Mouse (Mus musculus): ENCODE measurements around the gene Il12a. TPM values are rescaled to one million over a fixed set of nuclear protein-coding genes. Genes with fewer than 3 reads are reported as not detected.

The Il12a gene
- polyA plus RNA-seq, 1 experiment from 2014 or later, result 0.77 TPM

- ATAC-seq (ENCODE audit: insufficient number of reproducible peaks, low FRiP score, low TSS enrichment, low read depth), result no peak
These were observed 24.1 kb upstream of the Il12a start for GRCm38 (mm10) chr3:68666377-68666776.

GRCm38 (mm10) chr3:68667852-68668251, 22.6 kb upstream of the Il12a start:
- ATAC-seq (ENCODE audit: insufficient number of reproducible peaks, low FRiP score, low TSS enrichment, low read depth), result no peak
- H3K4me2 ChIP-seq (replicated peaks), result no peak overlapping the region
- WGBS, result 92% methylated on average over 1 of the region's 1 CpGs

More at GRCm38 (mm10) chr3:68666377-68666776, 24.1 kb upstream of the Il12a start:
- H3K9ac ChIP-seq, result no peak overlapping the region
- no peak overlapping the region for H3K4me3 ChIP-seq (replicated peaks)
- no peak overlapping the region for H3K27ac ChIP-seq (replicated peaks)
- no peaks in the 10 kb centered on the region for H3K27me3 ChIP-seq
- no peaks in the 10 kb centered on the region for H3K36me3 ChIP-seq
- no peaks in the 10 kb centered on the region for H3K4me1 ChIP-seq
- no peak overlapping the region for H3K4me2 ChIP-seq (replicated peaks)
- 88% methylated on average over 7 of the region's 7 CpGs for WGBS
- H3K9me3 ChIP-seq (replicated peaks), result no peaks in the 10 kb centered on the region

GRCm38 (mm10) chr3:68669418-68669974, 20.9 kb upstream of the Il12a start:
- Histone ChIP-seq H3K4me2 (replicated peaks) (no peak overlapping the region), H3K9ac (no peak overlapping the region), H3K4me1 (no peaks in the 10 kb centered on the region), H3K9me3 (replicated peaks) (no peaks in the 10 kb centered on the region), H3K27ac (replicated peaks) (no peak overlapping the region), H3K36me3 (no peaks in the 10 kb centered on the region), H3K4me3 (replicated peaks) (no peak overlapping the region), H3K27me3 (no peaks in the 10 kb centered on the region)
- no peak for ATAC-seq (ENCODE audit: insufficient number of reproducible peaks, low FRiP score, low TSS enrichment, low read depth)
- 73% methylated on average over 5 of the region's 5 CpGs for WGBS

More at GRCm38 (mm10) chr3:68667852-68668251, 22.6 kb upstream of the Il12a start:
- Histone ChIP-seq H3K4me3 (replicated peaks) (no peak overlapping the region), H3K27me3 (no peaks in the 10 kb centered on the region), H3K4me1 (no peaks in the 10 kb centered on the region), H3K36me3 (no peaks in the 10 kb centered on the region), H3K27ac (replicated peaks) (no peak overlapping the region), H3K9ac (no peak overlapping the region), H3K9me3 (replicated peaks) (no peaks in the 10 kb centered on the region)

- H3K36me3 ChIP-seq, result no peaks in the 10 kb centered on the region
- H3K27me3 ChIP-seq, result no peaks in the 10 kb centered on the region
- H3K4me2 ChIP-seq (replicated peaks), result no peak overlapping the region
- H3K4me1 ChIP-seq, result 0 out of 2 replicates have a peak, but pooled peaks cover 8% of the 10 kb centered on the region
- 63% methylated on average over 2 of the region's 2 CpGs for whole genome bisulfite sequencing
- H3K4me3 ChIP-seq (replicated peaks), result no peak overlapping the region
- H3K9ac ChIP-seq, result no peak overlapping the region
- no peak for ATAC-seq (ENCODE audit: insufficient number of reproducible peaks, low FRiP score, low TSS enrichment, low read depth)
- H3K27ac ChIP-seq (replicated peaks), result no peak overlapping the region
- no peaks in the 10 kb centered on the region for H3K9me3 ChIP-seq (replicated peaks)
These were observed 15.7 kb upstream of the Il12a start for GRCm38 (mm10) chr3:68674721-68675120.

- Histone ChIP-seq H3K27ac (replicated peaks) (no peak overlapping the region), H3K4me1 (0 out of 2 replicates have a peak, but pooled peaks cover 8% of the 10 kb centered on the region), H3K27me3 (no peaks in the 10 kb centered on the region), H3K4me3 (replicated peaks) (no peak overlapping the region), H3K9ac (no peak overlapping the region), H3K36me3 (no peaks in the 10 kb centered on the region), H3K4me2 (replicated peaks) (no peak overlapping the region), H3K9me3 (replicated peaks) (no peaks in the 10 kb centered on the region)
- no peak for ATAC-seq (ENCODE audit: insufficient number of reproducible peaks, low FRiP score, low TSS enrichment, low read depth)
- 80% methylated on average over 12 of the region's 12 CpGs for WGBS
These were observed 15.1 kb upstream of the Il12a start for GRCm38 (mm10) chr3:68675216-68675835.

GRCm38 (mm10) chr3:68675980-68676678, 14.3 kb upstream of the Il12a start:
- 0 out of 2 replicates have a peak, but pooled peaks cover 8% of the 10 kb centered on the region for H3K4me1 ChIP-seq
- H3K9me3 ChIP-seq (replicated peaks), result no peaks in the 10 kb centered on the region
- peak overlapping the region; percentile 46; the same call in 1 of the 2 replicates for H3K4me2 ChIP-seq (replicated peaks)
- no peak overlapping the region for H3K4me3 ChIP-seq (replicated peaks)
- H3K27me3 ChIP-seq, result no peaks in the 10 kb centered on the region
- 65% methylated on average over 10 of the region's 10 CpGs for WGBS
- H3K9ac ChIP-seq, result no peak overlapping the region
- H3K36me3 ChIP-seq, result no peaks in the 10 kb centered on the region
- ATAC-seq (ENCODE audit: insufficient number of reproducible peaks, low FRiP score, low TSS enrichment, low read depth), result no peak
- no peak overlapping the region for H3K27ac ChIP-seq (replicated peaks)

- H3K4me2 ChIP-seq (replicated peaks), result peak overlapping the region; percentile 46
- H3K4me3 ChIP-seq (replicated peaks), result peak overlapping the region; percentile 21
- H3K27ac ChIP-seq (replicated peaks), result peak overlapping the region; percentile 34; the same call in 1 of the 2 replicates
- H3K9ac ChIP-seq, result no peak overlapping the region
- H3K4me1 ChIP-seq, result 0 out of 2 replicates have a peak, but pooled peaks cover 8% of the 10 kb centered on the region
- WGBS, result 30% methylated on average over 17 of the region's 17 CpGs
- H3K27me3 ChIP-seq, result no peaks in the 10 kb centered on the region
- no peaks in the 10 kb centered on the region for H3K9me3 ChIP-seq (replicated peaks)
- no peaks in the 10 kb centered on the region for H3K36me3 ChIP-seq
- peak; percentile 83 for ATAC-seq (ENCODE audit: insufficient number of reproducible peaks, low FRiP score, low TSS enrichment, low read depth)
These were observed 13.6 kb upstream of the Il12a start for GRCm38 (mm10) chr3:68676831-68677303.

- Histone ChIP-seq H3K9ac (no peak overlapping the region), H3K4me2 (replicated peaks) (no peak overlapping the region), H3K27me3 (no peaks in the 10 kb centered on the region), H3K4me1 (0 out of 2 replicates have a peak, but pooled peaks cover 8% of the 10 kb centered on the region), H3K4me3 (replicated peaks) (no peak overlapping the region), H3K9me3 (replicated peaks) (no peaks in the 10 kb centered on the region), H3K27ac (replicated peaks) (no peak overlapping the region), H3K36me3 (no peaks in the 10 kb centered on the region)
- WGBS, result 87% methylated on average over 9 of the region's 9 CpGs
- no peak for ATAC-seq (ENCODE audit: insufficient number of reproducible peaks, low FRiP score, low TSS enrichment, low read depth)
These were observed 11.4 kb upstream of the Il12a start for GRCm38 (mm10) chr3:68678805-68679585.

- ATAC-seq (ENCODE audit: insufficient number of reproducible peaks, low FRiP score, low TSS enrichment, low read depth), result no peak
- no peaks in the 10 kb centered on the region for H3K4me1 ChIP-seq
- H3K4me2 ChIP-seq (replicated peaks), result no peak overlapping the region
- H3K4me3 ChIP-seq (replicated peaks), result no peak overlapping the region
- WGBS, result 33% methylated on average over 2 of the region's 2 CpGs
- H3K9me3 ChIP-seq (replicated peaks), result no peaks in the 10 kb centered on the region
- H3K27ac ChIP-seq (replicated peaks), result no peak overlapping the region
- H3K36me3 ChIP-seq, result no peaks in the 10 kb centered on the region
- no peaks in the 10 kb centered on the region for H3K27me3 ChIP-seq
- H3K9ac ChIP-seq, result no peak overlapping the region
These were observed 6.9 kb upstream of the Il12a start for GRCm38 (mm10) chr3:68683579-68683978.

- no peak overlapping the region for H3K4me2 ChIP-seq (replicated peaks)
- no peak overlapping the region for H3K9ac ChIP-seq
- no peaks in the 10 kb centered on the region for H3K9me3 ChIP-seq (replicated peaks)
These were observed 6.2 kb upstream of the Il12a start for GRCm38 (mm10) chr3:68684207-68684606.

More at GRCm38 (mm10) chr3:68684207-68684606, 6.2 kb upstream of the Il12a start:
- Histone ChIP-seq H3K27me3 (no peaks in the 10 kb centered on the region), H3K4me1 (no peaks in the 10 kb centered on the region), H3K36me3 (no peaks in the 10 kb centered on the region), H3K4me3 (replicated peaks) (no peak overlapping the region), H3K27ac (replicated peaks) (no peak overlapping the region)
- 85% methylated on average over 1 of the region's 1 CpGs for WGBS
- ATAC-seq (ENCODE audit: insufficient number of reproducible peaks, low FRiP score, low TSS enrichment, low read depth), result no peak

Measured in embryonic facial prominence, embryonic 15.5 days (tissue).